Mouse (Mus musculus): Measurements from ENCODE around the gene Cnp.
"Not testable (repeated sequence)": the region's sequence is repeated elsewhere in the genome, so short reads cannot be mapped to it uniquely, and the experiment has no call there.

Cnp gene

DNA sequence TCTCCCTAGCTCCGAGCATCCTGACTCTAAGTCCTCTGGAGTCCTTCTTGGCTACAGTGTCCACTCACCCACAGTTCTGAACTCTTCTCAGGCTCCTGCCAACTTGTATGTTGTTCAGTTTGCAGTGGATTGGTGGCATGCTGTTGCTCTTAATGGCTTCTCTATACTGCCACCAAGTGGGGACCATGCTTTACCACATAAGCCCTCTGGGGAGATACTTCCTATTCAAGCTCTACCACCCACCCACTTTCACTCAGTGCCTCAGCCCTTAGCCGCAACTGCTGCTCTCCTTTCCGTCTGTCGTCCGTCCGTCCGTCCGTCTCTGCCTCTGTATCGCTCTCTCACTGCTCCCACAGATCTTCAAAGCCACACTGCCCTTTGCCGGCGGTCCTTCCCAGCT is 19.1 kb upstream of the Cnp start:
- no peak for DNase-seq (ENCODE audit: low spot score)

- DNase-seq (ENCODE audit: low spot score) = no peak
These were observed 17.1 kb upstream of the Cnp start for GRCm38 (mm10) chr11:100557563-100557962.

DNA sequence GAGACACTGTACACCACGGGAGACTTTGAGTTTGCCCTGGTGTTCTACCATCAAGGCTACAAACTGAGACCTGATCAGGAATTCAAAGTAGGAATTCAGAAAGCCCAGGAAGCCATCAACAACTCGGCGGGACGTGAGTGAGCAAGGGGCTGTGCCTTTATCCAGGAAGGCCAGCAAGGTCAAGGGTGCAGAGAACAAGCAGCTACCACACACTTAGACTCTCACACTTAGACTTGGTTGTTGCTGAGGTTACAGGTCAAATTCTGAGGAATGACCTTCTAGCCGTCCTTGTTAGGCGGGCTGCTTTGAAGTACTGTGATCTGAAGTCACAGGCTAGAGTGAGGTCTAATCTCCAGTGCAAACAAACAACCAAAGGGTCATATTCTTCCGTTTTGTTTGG is 15.2 kb upstream of the Cnp start:
- DNase-seq (ENCODE audit: low spot score) = no peak

DNA sequence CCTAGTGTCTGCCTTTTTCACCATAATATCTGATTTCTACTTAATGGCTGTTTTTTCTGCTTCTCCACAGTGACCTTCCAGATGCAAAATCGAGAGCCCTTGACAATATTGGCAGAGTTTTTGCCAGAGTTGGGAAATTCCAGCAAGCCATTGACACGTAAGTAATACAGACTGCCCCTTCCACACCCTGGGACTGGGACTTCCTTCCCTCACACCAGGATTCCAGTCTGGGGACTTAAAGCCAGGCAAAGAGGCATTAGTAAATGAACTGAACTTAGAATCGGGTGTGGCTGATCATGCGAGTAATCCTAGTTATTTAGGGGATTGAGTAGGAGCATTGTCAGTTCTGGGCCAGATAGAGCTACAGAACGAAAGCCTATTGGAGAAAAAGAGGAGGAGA is 13.0 kb upstream of the Cnp start:
- DNase-seq (ENCODE audit: low spot score) = no peak

GRCm38 (mm10) chr11:100564297-100564696 is 10.4 kb upstream of the Cnp start:
- DNase-seq (ENCODE audit: low spot score) = no peak

- no peak for DNase-seq (ENCODE audit: low spot score)
These were observed 10.0 kb upstream of the Cnp start for GRCm38 (mm10) chr11:100564703-100565102.

DNA sequence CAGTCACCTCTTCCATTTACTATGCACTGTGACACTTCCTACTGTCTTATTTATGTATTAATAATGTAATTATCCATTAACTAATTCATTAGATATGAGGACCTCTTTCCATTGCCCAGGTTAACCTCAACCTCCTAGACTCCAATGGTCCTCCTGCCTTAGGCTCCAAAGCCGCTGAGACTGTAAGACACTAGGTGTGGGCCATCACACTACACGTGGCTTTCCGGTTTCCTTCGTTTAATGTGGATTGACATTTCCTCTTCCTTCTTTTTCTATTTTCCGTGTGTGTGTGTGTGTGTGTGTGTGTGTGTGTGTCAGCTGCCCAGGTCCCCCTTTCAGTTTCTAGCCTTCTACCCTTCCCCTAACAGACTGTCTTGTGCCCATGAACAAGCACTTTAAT is 7.5 kb upstream of the Cnp start:
- DNase-seq (ENCODE audit: low spot score) = no peak

DNA sequence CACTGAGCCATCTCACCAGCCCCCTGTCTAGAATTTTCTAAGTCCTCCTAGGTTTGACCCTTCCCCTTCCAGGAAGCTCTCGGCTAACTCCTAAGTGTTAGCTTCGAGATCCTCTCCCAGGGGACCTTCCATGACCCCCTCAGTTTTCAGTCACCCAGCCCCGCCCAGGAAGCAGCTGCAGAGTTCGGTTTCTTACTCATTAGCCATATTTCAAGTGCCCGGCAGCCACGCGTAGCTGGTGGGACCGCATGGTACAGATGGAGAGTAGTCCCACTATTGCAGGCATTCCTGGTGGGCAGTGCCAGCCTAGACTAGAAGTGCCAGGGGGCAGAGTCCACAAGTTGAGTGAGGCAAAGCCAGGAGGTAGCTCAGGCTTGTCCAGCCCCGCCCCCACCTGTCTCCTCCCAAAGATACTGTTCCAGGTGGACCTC is 6.9 kb upstream of the Cnp start:
- DNase-seq (ENCODE audit: low spot score) = no peak

DNA sequence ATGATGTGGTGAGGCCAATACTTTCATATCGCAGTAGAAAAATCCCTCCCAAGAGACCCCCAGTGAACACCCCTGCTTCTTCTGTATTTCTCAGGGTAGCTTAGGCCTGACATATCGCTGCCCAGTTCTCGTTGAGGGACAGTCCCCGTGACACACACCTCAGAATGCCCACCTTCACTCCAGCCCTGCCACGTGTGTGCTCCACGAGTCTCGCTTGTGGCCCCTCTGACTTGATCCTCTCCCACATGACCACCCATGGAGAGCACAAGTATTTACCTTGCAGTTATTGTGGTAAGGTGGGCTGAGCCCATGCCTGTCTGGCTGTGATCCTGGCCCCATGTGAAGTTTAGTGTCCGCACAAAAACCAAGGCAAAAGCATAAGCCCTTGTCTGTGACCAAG is 6.0 kb upstream of the Cnp start:
- no peak for DNase-seq (ENCODE audit: low spot score)

- DNase-seq (ENCODE audit: low spot score) = no peak
These were observed 4.9 kb upstream of the Cnp start for GRCm38 (mm10) chr11:100569789-100570188.

GRCm38 (mm10) chr11:100570430-100571201 is 4.1 kb upstream of the Cnp start:
- peak; percentile 60 for DNase-seq (ENCODE audit: low spot score)

DNA sequence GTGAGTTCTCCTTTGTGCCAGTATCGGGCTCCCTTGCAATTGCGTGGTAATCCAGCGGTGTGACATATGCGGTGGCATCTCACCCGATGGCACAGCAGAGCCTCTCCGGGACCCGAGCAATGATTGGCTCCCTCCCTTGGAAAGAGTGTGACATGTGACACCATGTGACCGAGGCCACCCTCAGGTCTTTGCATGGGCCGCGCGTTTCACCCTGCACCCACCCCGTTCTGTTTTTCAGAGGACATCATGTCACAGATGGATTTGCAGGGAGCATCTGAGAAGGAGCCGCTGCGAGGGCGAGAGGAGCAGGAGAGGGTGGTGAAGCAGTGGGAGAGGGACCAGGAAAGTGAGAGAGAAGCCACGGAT is 3.5 kb upstream of the Cnp start:
- DNase-seq (ENCODE audit: low spot score) = no peak

DNA sequence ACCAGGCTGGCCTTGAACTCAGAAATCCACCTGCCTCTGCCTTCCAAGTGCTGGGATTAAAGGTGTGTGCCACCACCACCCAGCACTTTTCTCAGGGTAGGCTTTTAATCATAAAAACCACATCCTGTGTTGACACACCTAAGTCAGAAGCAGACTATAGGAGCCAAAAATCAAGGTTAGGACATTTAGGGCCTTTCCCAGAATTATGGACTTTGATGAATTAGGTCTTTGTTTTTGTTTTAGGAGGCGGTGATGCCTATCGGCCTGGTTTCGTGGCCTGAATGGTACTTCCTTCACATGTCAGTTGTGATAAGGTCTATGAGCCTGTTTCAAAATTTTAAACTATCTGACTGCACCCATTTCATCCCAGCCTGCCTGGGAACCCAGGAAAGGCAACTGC is 516 bp upstream of the Cnp start:
- DNase-seq (ENCODE audit: low spot score) = no peak

GRCm38 (mm10) chr11:100575484-100575855 is 766 bp downstream of the Cnp start:
- DNase-seq (ENCODE audit: low spot score) = no peak

- no peak for DNase-seq (ENCODE audit: low spot score)
These were observed 1.6 kb downstream of the Cnp start for GRCm38 (mm10) chr11:100576256-100576655.

DNA sequence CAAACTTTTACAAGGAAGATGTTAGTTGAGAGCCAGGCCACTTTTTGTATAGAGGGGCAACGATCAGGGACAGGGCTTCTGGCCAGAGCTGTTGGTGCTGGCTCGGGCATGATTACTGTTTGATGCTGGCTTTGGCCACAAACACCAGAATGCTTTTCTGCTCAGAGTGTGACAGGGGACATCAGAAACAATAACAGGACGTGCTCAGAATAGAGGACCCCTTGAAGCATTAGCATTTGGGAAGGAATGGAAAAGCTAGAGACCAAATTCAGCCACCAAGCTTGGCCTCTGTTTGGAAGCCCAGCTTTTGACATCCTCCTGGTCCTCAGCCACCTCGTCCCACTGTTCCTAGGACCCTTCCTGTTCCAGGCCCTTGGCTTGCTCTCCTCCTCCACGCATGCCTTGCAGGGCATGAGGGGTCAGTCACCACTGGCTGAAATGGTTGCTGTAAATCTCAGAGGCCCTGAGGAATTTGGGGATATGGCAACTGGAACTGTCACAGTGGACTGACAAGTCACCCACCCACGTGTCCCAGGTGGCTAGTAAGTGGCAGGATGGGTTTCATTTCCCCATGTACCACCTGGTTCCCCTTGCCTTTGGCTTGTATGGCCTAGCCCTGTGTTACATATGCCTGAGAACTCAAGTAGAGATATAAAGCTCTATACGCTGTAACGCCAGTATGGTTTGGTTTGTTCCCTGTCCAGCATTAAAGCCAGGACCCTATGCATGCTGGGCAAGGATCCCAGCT is 3.3 kb downstream of the Cnp start:
- DNase-seq (ENCODE audit: low spot score) = no peak

GRCm38 (mm10) chr11:100579116-100579799 is 4.6 kb downstream of the Cnp start:
- DNase-seq (ENCODE audit: low spot score) = no peak

GRCm38 (mm10) chr11:100580275-100580674 is 5.6 kb downstream of the Cnp start:
- DNase-seq (ENCODE audit: low spot score) = no peak

DNA sequence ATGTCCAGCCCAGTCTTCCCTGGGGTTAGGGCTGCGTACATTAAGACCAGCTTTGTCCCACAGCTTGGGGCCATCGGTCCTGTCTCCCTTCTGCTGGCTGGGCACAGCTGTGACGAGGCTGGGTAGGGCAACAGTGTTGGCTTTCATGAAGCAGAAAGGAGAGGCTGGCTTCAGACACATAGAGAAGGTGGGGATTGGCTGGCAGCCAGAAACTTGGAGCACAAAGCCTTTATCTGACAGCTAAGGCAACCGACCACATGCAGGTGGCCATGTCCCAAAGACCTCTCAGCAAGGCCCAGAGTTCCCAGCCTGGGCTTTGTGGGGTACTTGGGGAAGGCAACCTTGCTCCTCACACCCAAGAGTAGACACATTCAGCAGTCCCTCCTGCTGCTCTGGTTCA is 7.1 kb downstream of the Cnp start:
- no peak for DNase-seq (ENCODE audit: low spot score)

DNA sequence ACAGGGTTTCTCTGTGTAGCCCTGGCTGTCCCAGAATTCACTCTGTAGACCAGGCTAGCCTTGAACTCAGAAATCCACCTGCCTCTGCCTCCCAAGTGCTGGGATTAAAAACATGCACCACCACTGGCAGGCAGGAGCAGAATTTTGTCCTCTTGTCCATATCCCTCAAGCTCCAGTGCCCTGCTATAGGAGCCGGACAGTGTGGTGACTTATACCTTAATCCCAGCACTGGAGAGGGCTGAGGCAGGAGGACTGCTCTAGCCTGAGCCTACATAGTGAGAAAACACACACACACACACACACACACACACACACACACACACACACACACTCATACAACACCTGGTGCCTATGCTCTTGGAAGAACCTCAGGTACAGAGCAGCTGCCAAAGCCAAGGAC is 7.7 kb downstream of the Cnp start:
- not testable (repeated sequence) for DNase-seq (ENCODE audit: low spot score)

GRCm38 (mm10) chr11:100582836-100583235 is 8.1 kb downstream of the Cnp start:
- DNase-seq (ENCODE audit: low spot score) = no peak

DNA sequence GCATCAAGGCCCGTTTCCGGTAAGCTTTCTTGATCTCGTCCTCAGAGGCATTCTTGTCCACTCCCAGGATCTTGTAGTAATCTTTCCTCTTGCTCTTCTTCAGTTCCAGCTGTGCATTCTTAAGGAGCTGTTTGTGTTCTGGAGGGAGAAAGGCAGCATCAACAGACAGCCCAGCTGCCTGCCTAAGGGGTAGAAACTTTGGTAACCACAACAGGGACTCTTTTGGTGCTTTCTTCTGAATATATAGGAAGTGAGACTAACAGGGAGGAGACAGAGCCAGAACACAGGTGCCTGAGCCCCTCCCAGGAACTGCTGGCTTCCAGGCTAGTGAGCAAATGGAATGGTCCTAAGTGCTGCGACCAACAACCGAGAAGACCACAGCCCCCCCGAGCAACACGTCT is 9.9 kb downstream of the Cnp start:
- DNase-seq (ENCODE audit: low spot score) = no peak

- DNase-seq (ENCODE audit: low spot score) = no peak
These were observed 10.4 kb downstream of the Cnp start for GRCm38 (mm10) chr11:100585148-100585547.
